Mouse (Mus musculus): ENCODE data around the gene Fkbp11. TPM values are rescaled to one million over a fixed set of nuclear protein-coding genes. Genes with fewer than 3 reads are reported as not detected.

Gene Fkbp11
- total and polyA plus RNA-seq, 3 experiments: 118 to 160 TPM; not detected in 1

GRCm38 (mm10) chr15:98768259-98768658 lies 40.3 kb upstream of the Fkbp11 start:
- no peak for DNase-seq (ENCODE audit: low read depth, low spot score)
- TF ChIP-seq KAT2A (conservative IDR thresholded peaks at IDR 0.05; ENCODE audit: low read depth, low read length) (no peak), POLR2AphosphoS5 (IDR thresholded peaks at IDR 0.05; ENCODE audit: borderline replicate concordance, low read depth, low read length) (no peak), EP300 (IDR thresholded peaks at IDR 0.05; ENCODE audit: low read depth in 1 of 2, low read length in 2 of 2) (no peak), CHD2 (IDR thresholded peaks at IDR 0.05; ENCODE audit: low read length) (no peak), ETS1 (IDR thresholded peaks at IDR 0.05; ENCODE audit: low read depth, low read length) (no peak), NRF1 (IDR thresholded peaks at IDR 0.05; ENCODE audit: insufficient read depth, low read depth, low read length, poor library complexity, severe bottlenecking) (no peak), BHLHE40 (IDR thresholded peaks at IDR 0.05; ENCODE audit: borderline replicate concordance, low read depth, low read length) (no peak), USF1 (IDR thresholded peaks at IDR 0.05; ENCODE audit: low read depth, low read length) (no peak), MXI1 (IDR thresholded peaks at IDR 0.05; ENCODE audit: low read depth, low read length) (no peak), POLR2AphosphoS2 (IDR thresholded peaks at IDR 0.05; ENCODE audit: low read length) (no peak), ELF1 (IDR thresholded peaks at IDR 0.05; ENCODE audit: low read depth, low read length) (no peak), UBTF (IDR thresholded peaks at IDR 0.05; ENCODE audit: borderline replicate concordance, insufficient read depth, low read depth, low read length) (no peak), SMC3 (IDR thresholded peaks at IDR 0.05; ENCODE audit: low read depth, low read length) (no peak), NELFE (IDR thresholded peaks at IDR 0.05; ENCODE audit: low read depth, low read length) (no peak), E2F4 (IDR thresholded peaks at IDR 0.05; ENCODE audit: borderline replicate concordance, low read depth, low read length) (no peak), HCFC1 (IDR thresholded peaks at IDR 0.05; ENCODE audit: low read depth, low read length) (no peak)

GRCm38 (mm10) chr15:98765929-98766328 lies 37.9 kb upstream of the Fkbp11 start:
- peaks cover 20% of the 10 kb centered on the region for H3K79me2 ChIP-seq (ENCODE audit: control insufficient read depth, insufficient read depth, low read length, poor library complexity)

More at GRCm38 (mm10) chr15:98768259-98768658, 40.3 kb upstream of the Fkbp11 start:
- Histone ChIP-seq H3K4me3 (ENCODE audit: control insufficient read depth in 1 of 2, insufficient read depth in 1 of 2, low read depth in 2 of 2, low read length in 2 of 2) (no peak overlapping the region), H3K9ac (ENCODE audit: control insufficient read depth, low read depth, low read length, poor library complexity, severe bottlenecking) (no peak overlapping the region), H3K36me3 (ENCODE audit: control insufficient read depth in 1 of 2, insufficient read depth in 2 of 2, low read length in 2 of 2) (peaks cover 0 to 8% of the 10 kb centered on the region in 2 experiments; a peak in 2 of 4 replicates), H3K27ac (ENCODE audit: control insufficient read depth, low read depth, low read length) (no peak overlapping the region), H3K4me1 (ENCODE audit: control insufficient read depth in 1 of 2, insufficient read depth in 2 of 2, low read length in 2 of 2) (peaks cover 1 to 5% of the 10 kb centered on the region in 2 experiments; a peak in 1 of 4 replicates), H3K79me2 (ENCODE audit: control insufficient read depth, insufficient read depth, low read length, poor library complexity) (no peaks in the 10 kb centered on the region; the same call in 1 of the 2 replicates), H3K27me3 (ENCODE audit: control insufficient read depth in 1 of 2, insufficient read depth in 2 of 2, low read length in 2 of 2) (no peaks in the 10 kb centered on the region; a peak in 2 of 4 replicates), H3K9me3 (replicated peaks; ENCODE audit: insufficient read depth, low read length) (no peaks in the 10 kb centered on the region)

More at GRCm38 (mm10) chr15:98765929-98766328, 37.9 kb upstream of the Fkbp11 start:
- Histone ChIP-seq H3K4me3 (ENCODE audit: control insufficient read depth in 1 of 2, insufficient read depth in 1 of 2, low read depth in 2 of 2, low read length in 2 of 2) (no peak overlapping the region), H3K4me1 (ENCODE audit: control insufficient read depth in 1 of 2, insufficient read depth in 2 of 2, low read length in 2 of 2) (peaks cover 3 to 17% of the 10 kb centered on the region in 2 experiments; a peak in 2 of 4 replicates), H3K36me3 (ENCODE audit: control insufficient read depth in 1 of 2, insufficient read depth in 2 of 2, low read length in 2 of 2) (peaks cover 0 to 9% of the 10 kb centered on the region in 2 experiments; a peak in 2 of 4 replicates), H3K9me3 (replicated peaks; ENCODE audit: insufficient read depth, low read length) (no peaks in the 10 kb centered on the region), H3K27ac (ENCODE audit: control insufficient read depth, low read depth, low read length) (no peak overlapping the region), H3K9ac (ENCODE audit: control insufficient read depth, low read depth, low read length, poor library complexity, severe bottlenecking) (no peak overlapping the region), H3K27me3 (ENCODE audit: control insufficient read depth in 1 of 2, insufficient read depth in 2 of 2, low read length in 2 of 2) (no peaks in the 10 kb centered on the region; a peak in 2 of 4 replicates)
- no peak for DNase-seq (ENCODE audit: low read depth, low spot score)
- TF ChIP-seq ZC3H11A (IDR thresholded peaks at IDR 0.05; ENCODE audit: low read depth, low read length) (no peak), NRF1 (IDR thresholded peaks at IDR 0.05; ENCODE audit: insufficient read depth, low read depth, low read length, poor library complexity, severe bottlenecking) (no peak), TCF12 (IDR thresholded peaks at IDR 0.05; ENCODE audit: low read depth, low read length) (no peak), CHD1 (IDR thresholded peaks at IDR 0.05; ENCODE audit: low read depth, low read length) (no peak), TBP (IDR thresholded peaks at IDR 0.05; ENCODE audit: low read depth, low read length) (no peak), ZKSCAN1 (IDR thresholded peaks at IDR 0.05; ENCODE audit: low read depth, low read length) (no peak), MXI1 (IDR thresholded peaks at IDR 0.05; ENCODE audit: low read depth, low read length) (no peak), RAD21 (IDR thresholded peaks at IDR 0.05; ENCODE audit: low read depth, low read length) (no peak), USF2 (IDR thresholded peaks at IDR 0.05; ENCODE audit: borderline replicate concordance in 1 of 2, insufficient read depth in 1 of 2, low read depth in 1 of 2, low read length in 2 of 2) (no peak), POLR2AphosphoS5 (IDR thresholded peaks at IDR 0.05; ENCODE audit: borderline replicate concordance, low read depth, low read length) (no peak), MYC (IDR thresholded peaks at IDR 0.05; ENCODE audit: low read depth, low read length) (no peak), POLR2AphosphoS2 (IDR thresholded peaks at IDR 0.05; ENCODE audit: low read length) (no peak), UBTF (IDR thresholded peaks at IDR 0.05; ENCODE audit: borderline replicate concordance, insufficient read depth, low read depth, low read length) (no peak), MAX (IDR thresholded peaks at IDR 0.05; ENCODE audit: low read length) (no peak), MAZ (IDR thresholded peaks at IDR 0.05; ENCODE audit: low read depth, low read length) (no peak), ETS1 (IDR thresholded peaks at IDR 0.05; ENCODE audit: low read depth, low read length) (no peak), HCFC1 (IDR thresholded peaks at IDR 0.05; ENCODE audit: low read depth, low read length) (no peak), MEF2A (IDR thresholded peaks at IDR 0.05; ENCODE audit: extremely low read depth, insufficient replicate concordance, low read depth, low read length, poor library complexity, severe bottlenecking) (no peak)

Measured in MEL (cell line).